Mouse (Mus musculus) embryonic facial prominence, embryonic 10.5 days (tissue): ENCODE data around the gene Shroom4. TPM values are rescaled to one million over a fixed set of nuclear protein-coding genes. Genes with fewer than 3 reads are reported as not detected.
A peak's percentile ranks its signal among the peaks of the same experiment; 100 is the strongest.
"Not testable (repeated sequence)": the region's sequence is repeated elsewhere in the genome, so short reads cannot be mapped to it uniquely, and the experiment has no call there.

Experiments used
- DNase-seq: peaks from one replicate; pipeline ENCODE4 v3.0.0-alpha.2; 2017; ENCODE audit warnings: low spot score
- H3K27ac ChIP-seq: fragments of 300-500 bp; sonication (generic); replicated peaks from 2 replicates; pipeline ENCODE4 v1.5.1; 2016; ENCODE audit warnings: mild to moderate bottlenecking
- H3K27me3 ChIP-seq: fragments of 300-500 bp; sonication (generic); replicated peaks from 2 replicates; pipeline ENCODE4 v1.6.1; 2016; ENCODE audit warnings: low read depth, mild to moderate bottlenecking; ENCODE audit not compliant: poor library complexity, severe bottlenecking
- H3K36me3 ChIP-seq: fragments of 300-500 bp; sonication (generic); replicated peaks from 2 replicates; pipeline ENCODE4 v1.6.1; 2016; ENCODE audit warnings: mild to moderate bottlenecking, moderate library complexity
- H3K4me1 ChIP-seq: fragments of 300-500 bp; sonication (generic); 2 replicates; pipeline ENCODE4 v1.6.1; 2016
- H3K4me3 ChIP-seq: fragments of 300-500 bp; sonication (generic); 2 replicates; pipeline ENCODE4 v1.5.1; 2016; ENCODE audit warnings: mild to moderate bottlenecking, moderate library complexity
- H3K9me3 ChIP-seq: fragments of 300-500 bp; sonication (generic); 2 replicates; pipeline ENCODE4 v1.6.1; 2016; ENCODE audit warnings: mild to moderate bottlenecking
- WGBS: fragments of 180-500 bp; shearing (Covaris S2); methylation state at CpG from one replicate; pipeline ENCODE4 v1.1.7; 2016; 5-methylcytosine and 5-hydroxymethylcytosine counted together
- polyA plus RNA-seq: library from polyadenylated mRNA; unstranded; fragments of >200 nt; fragmentation: Nextera tagmentation; extraction: Ambion mirVana; gene quantifications from 2 replicates; pipeline ENCODE4 v1.2.1, GENCODE M21; 2016

The Shroom4 gene
- polyA plus RNA-seq, 1 experiment from 2014 or later: 8.8 TPM

DNA sequence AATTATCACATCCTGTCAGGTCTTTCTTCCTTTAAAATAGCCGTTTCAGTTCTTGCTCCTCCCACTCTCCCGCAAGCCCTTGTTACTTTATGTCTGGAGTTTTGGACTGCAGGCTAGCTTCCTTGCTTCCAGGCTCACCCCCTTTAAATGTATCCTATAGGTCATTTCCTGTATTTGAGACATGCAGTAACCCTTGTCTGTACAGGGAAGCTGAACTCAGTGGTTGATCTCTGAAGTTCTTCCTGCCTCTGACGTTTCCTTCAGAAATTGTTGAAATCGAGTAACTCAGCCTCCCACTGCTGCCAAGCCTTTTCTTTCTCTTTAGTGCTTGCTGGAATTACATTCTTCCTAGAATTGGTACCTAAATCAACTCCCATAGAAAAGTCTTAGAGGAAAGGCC, 18.5 kb downstream of the Shroom4 start:
- H3K4me1 ChIP-seq: no peaks in the 10 kb centered on the region
- no peaks in the 10 kb centered on the region for H3K27me3 ChIP-seq
- H3K36me3 ChIP-seq: 0 out of 2 replicates have a peak, but pooled peaks cover 1% of the 10 kb centered on the region
- WGBS: 49% methylated on average over 4 of the region's 4 CpGs
- no peak overlapping the region for H3K4me3 ChIP-seq
- no peak for DNase-seq
- 0 out of 2 replicates have a peak, but pooled peaks cover under 1% of the 10 kb centered on the region for H3K9me3 ChIP-seq
- H3K27ac ChIP-seq: no peak overlapping the region

DNA sequence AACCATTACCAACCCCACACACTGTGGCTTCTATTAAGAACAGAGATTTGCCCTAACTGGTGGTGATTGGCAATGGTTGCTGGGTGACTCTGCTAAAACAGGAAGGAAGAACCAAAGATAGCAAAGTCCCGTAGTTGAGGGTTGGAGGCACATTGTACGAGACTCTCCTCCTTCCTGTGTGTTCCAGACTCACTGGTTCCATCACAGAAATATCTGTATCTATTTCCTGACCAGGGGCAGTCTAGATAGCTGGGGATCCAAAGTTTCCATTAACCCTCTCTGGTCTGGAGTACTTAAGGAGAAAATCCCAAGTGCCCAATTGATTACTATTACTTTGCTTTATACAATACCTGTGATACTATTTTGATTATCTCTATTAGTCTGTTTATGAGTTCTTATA, 35.6 kb downstream of the Shroom4 start:
- WGBS: 80% methylated on average over 2 of the region's 2 CpGs
- no peak for DNase-seq
- Histone ChIP-seq H3K4me1 (no peaks in the 10 kb centered on the region), H3K9me3 (no peaks in the 10 kb centered on the region), H3K4me3 (no peak overlapping the region), H3K36me3 (no peaks in the 10 kb centered on the region), H3K27me3 (no peaks in the 10 kb centered on the region), H3K27ac (no peak overlapping the region)

DNA sequence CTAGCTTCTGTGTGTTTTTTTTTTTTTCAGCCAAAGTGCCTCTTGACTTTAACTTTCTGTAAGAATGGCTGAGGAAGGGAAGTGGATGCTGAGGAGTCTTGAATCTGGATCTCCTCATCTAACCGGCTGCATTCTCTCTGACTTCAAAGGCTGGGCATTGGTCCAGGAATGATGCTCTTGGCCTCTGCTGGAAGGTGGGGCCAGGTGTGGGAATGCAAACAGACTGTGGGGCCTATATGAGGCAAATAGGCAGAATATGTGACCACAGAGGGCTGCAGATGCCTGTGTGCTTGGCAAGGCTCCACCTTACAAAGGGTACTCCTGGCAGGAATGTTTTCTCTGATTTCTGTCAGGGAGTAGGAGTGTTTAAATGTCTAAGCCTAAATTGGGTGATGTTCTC, 46.8 kb downstream of the Shroom4 start:
- no peak overlapping the region for H3K27ac ChIP-seq
- no peak overlapping the region for H3K4me3 ChIP-seq
- no peaks in the 10 kb centered on the region for H3K27me3 ChIP-seq
- 67% methylated on average over 1 of the region's 1 CpGs for WGBS
- no peak for DNase-seq
- H3K9me3 ChIP-seq: no peaks in the 10 kb centered on the region
- H3K36me3 ChIP-seq: no peaks in the 10 kb centered on the region
- 0 out of 2 replicates have a peak, but pooled peaks cover 9% of the 10 kb centered on the region for H3K4me1 ChIP-seq

DNA sequence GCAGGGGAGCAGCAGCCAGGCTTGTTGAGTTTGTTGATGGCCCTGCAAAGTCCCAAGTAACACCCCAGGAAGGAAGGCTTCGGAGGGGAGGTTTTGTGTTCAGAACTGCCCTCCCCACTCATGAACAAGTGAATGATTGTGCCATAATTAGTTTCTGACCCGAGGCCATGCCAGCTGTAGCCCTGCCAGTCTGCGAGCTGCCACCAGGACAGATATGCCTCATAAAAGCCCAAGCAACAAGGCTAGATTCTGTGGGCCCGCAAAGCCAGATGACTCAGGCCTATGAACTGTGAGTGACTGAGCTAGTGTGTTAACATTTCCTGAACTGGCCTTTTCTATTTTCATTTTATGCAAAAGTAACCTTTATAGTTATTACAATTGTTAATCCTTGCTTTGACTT, 48.3 kb downstream of the Shroom4 start:
- 52% methylated on average over 4 of the region's 4 CpGs for WGBS
- Histone ChIP-seq H3K4me3 (no peak overlapping the region), H3K36me3 (no peaks in the 10 kb centered on the region), H3K27me3 (no peaks in the 10 kb centered on the region), H3K4me1 (0 out of 2 replicates have a peak, but pooled peaks cover 9% of the 10 kb centered on the region), H3K9me3 (no peaks in the 10 kb centered on the region), H3K27ac (peak overlapping the region; percentile 48)
- DNase-seq: no peak

DNA sequence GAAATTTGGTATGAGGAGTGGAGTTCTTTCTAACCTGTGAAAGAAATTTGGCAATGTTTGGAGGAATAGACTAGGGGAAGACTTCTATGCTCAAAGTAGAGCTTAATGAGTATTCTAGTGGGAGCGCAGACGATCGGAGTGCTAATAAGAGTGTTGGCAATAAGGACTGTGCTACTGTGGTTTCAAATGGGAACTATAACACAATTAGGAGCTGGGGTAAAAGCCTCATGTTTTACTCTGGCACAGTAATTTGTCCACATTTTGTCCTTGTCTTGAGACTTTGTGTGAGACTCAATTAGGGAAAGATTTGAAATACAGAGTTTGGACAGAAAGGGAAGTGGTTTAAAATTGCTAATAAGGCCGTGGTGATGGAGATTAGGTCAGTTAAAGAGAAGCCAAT, 53.6 kb downstream of the Shroom4 start:
- WGBS: 86% methylated on average over 4 of the region's 4 CpGs
- no peaks in the 10 kb centered on the region for H3K9me3 ChIP-seq
- no peaks in the 10 kb centered on the region for H3K36me3 ChIP-seq
- H3K4me3 ChIP-seq: no peak overlapping the region
- H3K27ac ChIP-seq: no peak overlapping the region
- no peak for DNase-seq
- no peaks in the 10 kb centered on the region for H3K27me3 ChIP-seq
- H3K4me1 ChIP-seq: no peaks in the 10 kb centered on the region

DNA sequence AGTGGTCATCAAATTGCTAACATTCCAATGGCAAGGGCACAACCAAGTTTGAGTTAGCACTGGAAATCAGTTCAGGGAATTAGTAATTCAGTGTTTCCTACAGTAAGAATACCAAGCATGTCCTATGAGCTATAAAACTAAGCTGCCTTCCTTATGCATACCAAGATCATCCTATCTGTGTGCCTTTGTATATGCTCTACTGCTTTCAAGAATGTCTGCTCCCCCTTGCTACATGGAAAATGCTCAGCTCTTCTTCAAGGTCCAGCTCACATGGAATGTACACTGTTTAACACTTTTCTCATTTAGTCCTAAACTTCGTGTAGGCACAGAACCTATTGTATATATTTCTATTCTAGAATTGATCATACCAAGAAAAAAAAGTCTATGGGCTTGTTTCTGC, 69.6 kb downstream of the Shroom4 start:
- not testable (repeated sequence) for H3K27ac ChIP-seq

DNA sequence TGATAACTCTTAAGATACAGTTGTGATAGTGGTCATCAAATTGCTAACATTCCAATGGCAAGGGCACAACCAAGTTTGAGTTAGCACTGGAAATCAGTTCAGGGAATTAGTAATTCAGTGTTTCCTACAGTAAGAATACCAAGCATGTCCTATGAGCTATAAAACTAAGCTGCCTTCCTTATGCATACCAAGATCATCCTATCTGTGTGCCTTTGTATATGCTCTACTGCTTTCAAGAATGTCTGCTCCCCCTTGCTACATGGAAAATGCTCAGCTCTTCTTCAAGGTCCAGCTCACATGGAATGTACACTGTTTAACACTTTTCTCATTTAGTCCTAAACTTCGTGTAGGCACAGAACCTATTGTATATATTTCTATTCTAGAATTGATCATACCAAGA, 72.9 kb downstream of the Shroom4 start:
- H3K36me3 ChIP-seq, H3K9me3 ChIP-seq, H3K27ac ChIP-seq, H3K27me3 ChIP-seq, H3K4me1 ChIP-seq, DNase-seq, H3K4me3 ChIP-seq: not testable (repeated sequence)
- no CpG with 5 or more reads among the region's 1 CpGs for WGBS

More for the DNA sequence above, 69.6 kb downstream of the Shroom4 start:
- not testable (repeated sequence) for H3K36me3 ChIP-seq, H3K27me3 ChIP-seq, H3K9me3 ChIP-seq, H3K4me3 ChIP-seq, H3K4me1 ChIP-seq, DNase-seq
- WGBS: no CpG with 5 or more reads among the region's 1 CpGs

DNA sequence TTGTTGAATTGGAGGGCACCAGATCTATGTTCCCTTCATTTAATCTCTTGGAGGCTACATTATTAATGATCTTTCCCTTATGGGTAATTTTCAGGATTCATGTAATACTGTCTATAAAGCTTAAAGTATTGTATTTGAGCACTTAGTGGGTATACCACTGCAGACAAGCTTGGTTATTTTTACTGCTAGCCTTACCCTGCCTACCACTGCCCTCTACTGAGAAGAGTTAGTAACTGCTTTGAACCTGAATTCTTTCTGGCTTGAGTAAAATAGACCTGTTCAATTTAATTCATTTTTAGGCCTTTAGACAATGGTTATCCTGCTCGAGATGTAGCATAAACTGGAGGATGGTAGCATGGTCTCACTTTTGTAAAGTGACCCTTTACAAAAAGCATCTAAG, 75.5 kb downstream of the Shroom4 start:
- Histone ChIP-seq H3K27me3 (no peaks in the 10 kb centered on the region), H3K36me3 (no peaks in the 10 kb centered on the region), H3K27ac (no peak overlapping the region), H3K4me1 (no peaks in the 10 kb centered on the region), H3K9me3 (no peaks in the 10 kb centered on the region), H3K4me3 (no peak overlapping the region)
- no peak for DNase-seq
- WGBS: 50% methylated on average over 1 of the region's 1 CpGs

DNA sequence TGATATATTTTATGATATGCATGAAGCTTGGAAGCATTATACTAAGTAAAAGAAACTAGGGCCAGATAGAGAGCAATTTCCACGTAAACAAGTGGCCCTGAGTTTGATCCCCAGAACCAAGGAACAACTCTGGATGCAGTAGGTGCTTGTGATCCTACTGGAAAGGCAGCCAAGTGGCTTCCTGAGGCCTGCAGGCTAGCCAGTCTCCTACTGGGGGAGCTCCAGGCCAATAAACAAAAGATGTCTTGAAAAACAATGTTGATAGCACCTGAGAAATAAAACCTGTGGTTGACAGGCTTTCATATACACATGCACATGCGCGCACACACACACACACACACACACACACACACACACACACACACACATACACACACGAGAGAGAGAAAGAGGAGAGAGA, 82.6 kb downstream of the Shroom4 start:
- Histone ChIP-seq H3K36me3 (no peaks in the 10 kb centered on the region), H3K27ac (no peak overlapping the region), H3K4me1 (peaks cover 16% of the 10 kb centered on the region), H3K27me3 (no peaks in the 10 kb centered on the region), H3K4me3 (no peak overlapping the region), H3K9me3 (peaks cover 5% of the 10 kb centered on the region; the same call in 1 of the 2 replicates)
- whole genome bisulfite sequencing: 84% methylated on average over 4 of the region's 4 CpGs
- DNase-seq: no peak

DNA sequence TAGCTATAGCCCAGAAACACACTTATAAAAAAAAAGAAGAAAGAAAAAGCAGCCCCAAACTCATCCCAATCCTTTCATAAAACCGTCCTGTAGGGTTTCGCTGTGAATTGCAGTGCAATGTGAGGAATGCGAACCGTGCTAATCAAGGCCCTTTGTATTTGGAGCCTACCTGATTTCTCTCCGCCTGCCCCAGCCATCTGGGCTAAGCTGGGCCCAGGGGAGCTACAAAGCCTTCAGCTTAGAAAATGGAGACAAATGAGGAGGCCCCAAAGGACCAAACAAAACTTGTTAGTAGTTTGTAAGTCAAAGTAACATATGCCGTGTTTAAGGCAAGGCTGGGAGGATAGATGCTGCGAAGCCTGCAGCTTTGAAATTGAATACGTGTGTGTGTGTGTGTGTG, 84.2 kb downstream of the Shroom4 start:
- no peak overlapping the region for H3K4me3 ChIP-seq
- 0 out of 2 replicates have a peak overlapping the region, but pooled peaks have one; percentile 35 for H3K27ac ChIP-seq
- WGBS: 25% methylated on average over 8 of the region's 8 CpGs
- peaks cover 20% of the 10 kb centered on the region for H3K4me1 ChIP-seq
- no peaks in the 10 kb centered on the region for H3K27me3 ChIP-seq
- peak; percentile 42 for DNase-seq
- no peaks in the 10 kb centered on the region for H3K36me3 ChIP-seq
- H3K9me3 ChIP-seq: peaks cover 5% of the 10 kb centered on the region; the same call in 1 of the 2 replicates

DNA sequence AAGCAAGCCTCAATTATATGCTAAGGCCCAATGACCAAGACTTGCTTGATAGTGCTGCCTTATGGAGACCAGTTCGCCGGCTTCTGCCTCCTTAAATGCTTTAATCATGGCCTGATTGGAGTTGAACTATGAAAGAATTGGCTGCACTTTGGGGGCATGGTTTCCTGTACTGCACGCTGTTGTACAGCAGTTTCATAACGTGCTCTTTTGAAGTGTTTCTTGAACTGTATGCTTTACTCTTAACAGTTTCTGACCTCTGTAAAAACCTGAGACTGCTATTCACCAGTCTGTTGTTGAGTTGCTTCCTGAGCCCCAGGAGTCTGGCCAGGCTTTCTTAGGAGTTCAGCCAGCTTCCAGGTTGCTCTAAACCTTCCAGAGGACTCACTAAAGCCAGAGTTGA, 90.8 kb downstream of the Shroom4 start:
- no peaks in the 10 kb centered on the region for H3K27me3 ChIP-seq
- H3K36me3 ChIP-seq: no peaks in the 10 kb centered on the region
- H3K4me1 ChIP-seq: peaks cover 13% of the 10 kb centered on the region
- DNase-seq: no peak
- WGBS: 70% methylated on average over 4 of the region's 4 CpGs
- H3K4me3 ChIP-seq: no peak overlapping the region
- no peak overlapping the region for H3K27ac ChIP-seq
- H3K9me3 ChIP-seq: no peaks in the 10 kb centered on the region

DNA sequence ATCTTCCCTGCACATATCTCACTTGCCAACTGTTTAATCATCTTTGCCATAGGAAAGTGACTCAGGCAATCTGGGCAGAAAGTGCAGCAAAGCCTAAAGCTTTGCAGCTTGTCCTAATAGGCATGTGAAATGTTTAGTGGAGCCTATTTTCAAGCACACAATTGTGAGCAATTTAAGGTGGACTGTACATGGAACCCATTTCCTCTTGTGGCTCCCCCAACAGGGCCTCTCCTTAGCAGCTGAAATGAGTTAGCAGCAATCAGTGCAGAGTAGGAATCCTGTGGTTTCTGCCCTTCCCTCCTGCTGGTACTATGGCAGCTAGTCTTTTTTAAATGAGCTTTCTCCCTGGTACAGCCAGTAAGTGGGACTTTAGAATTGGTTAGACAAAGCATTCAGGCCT, 95.8 kb downstream of the Shroom4 start:
- H3K27me3 ChIP-seq: no peaks in the 10 kb centered on the region
- peak; percentile 33 for DNase-seq
- H3K4me3 ChIP-seq: no peak overlapping the region
- peaks cover 16% of the 10 kb centered on the region for H3K4me1 ChIP-seq
- H3K9me3 ChIP-seq: no peaks in the 10 kb centered on the region
- H3K27ac ChIP-seq: no peak overlapping the region
- H3K36me3 ChIP-seq: no peaks in the 10 kb centered on the region

DNA sequence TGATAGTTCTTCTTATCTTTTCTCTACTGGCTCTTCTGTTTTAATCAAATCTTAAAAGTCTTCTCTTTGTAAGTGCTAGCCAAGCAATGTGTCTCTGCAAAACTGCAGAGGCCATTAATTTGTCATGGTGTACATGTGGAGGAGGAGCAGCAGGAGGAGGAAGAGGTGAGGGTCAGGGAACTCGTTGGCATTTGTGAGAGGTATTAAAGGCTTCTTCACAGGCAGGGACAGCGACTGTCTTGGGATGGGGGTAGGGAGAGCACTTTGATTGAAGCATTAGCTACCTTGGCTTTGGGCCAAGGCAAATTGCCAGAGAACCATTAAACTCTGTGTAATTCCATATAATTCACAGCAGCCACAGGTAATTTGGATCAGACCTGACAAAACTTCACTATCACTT, 96.7 kb downstream of the Shroom4 start:
- H3K36me3 ChIP-seq: no peaks in the 10 kb centered on the region
- H3K4me1 ChIP-seq: peaks cover 16% of the 10 kb centered on the region
- H3K4me3 ChIP-seq: no peak overlapping the region
- no peaks in the 10 kb centered on the region for H3K9me3 ChIP-seq
- H3K27me3 ChIP-seq: no peaks in the 10 kb centered on the region
- no peak overlapping the region for H3K27ac ChIP-seq
- no peak for DNase-seq
- 38% methylated on average over 2 of the region's 2 CpGs for WGBS

DNA sequence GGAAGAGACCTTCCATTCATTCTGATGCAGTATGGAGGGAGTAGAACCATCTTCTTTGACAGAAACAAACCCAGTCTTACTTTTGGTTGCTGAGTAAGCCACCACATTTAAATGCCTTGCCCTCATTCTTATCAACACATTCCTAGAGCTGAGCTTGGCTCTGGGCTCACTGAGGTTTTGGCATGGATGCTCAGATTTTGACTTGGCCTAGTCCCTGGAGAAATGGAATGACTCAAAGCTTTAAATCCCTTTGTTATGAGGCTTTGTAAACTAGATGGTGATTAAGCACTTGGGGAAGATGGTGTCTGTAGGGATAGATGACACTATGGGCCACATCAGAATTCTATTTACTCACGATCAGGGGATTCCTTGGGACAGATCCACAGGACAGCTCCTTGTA, 102.2 kb downstream of the Shroom4 start:
- 79% methylated on average over 1 of the region's 1 CpGs for WGBS
- Histone ChIP-seq H3K4me3 (no peak overlapping the region), H3K9me3 (no peaks in the 10 kb centered on the region), H3K4me1 (no peaks in the 10 kb centered on the region), H3K27ac (no peak overlapping the region), H3K36me3 (no peaks in the 10 kb centered on the region), H3K27me3 (no peaks in the 10 kb centered on the region)
- no peak for DNase-seq
